Mouse (Mus musculus) hindbrain, embryonic 11.5 days (tissue): Measurements from ENCODE around the gene Nme4. TPM values are rescaled to one million over a fixed set of nuclear protein-coding genes. Genes with fewer than 3 reads are reported as not detected.
"Not testable (repeated sequence)": the region's sequence is repeated elsewhere in the genome, so short reads cannot be mapped to it uniquely, and the experiment has no call there.

ENCODE experiments used
- ATAC-seq: fragments of 200-750 bp; cut with Nextera tagmentation; 2 replicates; pipeline ENCODE4 v1.8.0; 2017; ENCODE audit warnings: mild to moderate bottlenecking, moderate TSS enrichment, moderate library complexity; ENCODE audit not compliant: low FRiP score
- DNase-seq: peaks from one replicate; pipeline ENCODE4 v3.0.0-alpha.2; 2015; ENCODE audit warnings: low spot score
- H3K27ac ChIP-seq: fragments of 300-500 bp; sonication (generic); 2 replicates; pipeline ENCODE4 v1.5.1; 2014; ENCODE audit warnings: mild to moderate bottlenecking, low read depth, low read length
- H3K27me3 ChIP-seq: fragments of 300-500 bp; sonication (generic); 2 replicates; pipeline ENCODE4 v1.6.1; 2014; ENCODE audit warnings: mild to moderate bottlenecking, low read length, moderate library complexity, mixed read lengths; ENCODE audit not compliant: control insufficient read depth, insufficient read depth
- H3K36me3 ChIP-seq: fragments of 300-500 bp; sonication (generic); 2 replicates; pipeline ENCODE4 v1.6.1; 2014; ENCODE audit warnings: mild to moderate bottlenecking, low read length, moderate library complexity, mixed read lengths; ENCODE audit not compliant: control insufficient read depth, insufficient read depth
- H3K4me1 ChIP-seq: fragments of 300-500 bp; sonication (generic); replicated peaks from 2 replicates; pipeline ENCODE4 v1.6.1; 2014; ENCODE audit warnings: low read length, mixed read lengths; ENCODE audit not compliant: control insufficient read depth, insufficient read depth
- H3K4me2 ChIP-seq: fragments of 300-500 bp; sonication (generic); replicated peaks from 2 replicates; pipeline ENCODE4 v1.6.1; 2014; ENCODE audit warnings: mild to moderate bottlenecking, low read depth, low read length
- H3K4me3 ChIP-seq: fragments of 300-500 bp; sonication (generic); 2 replicates; pipeline ENCODE4 v1.5.1; 2014; ENCODE audit warnings: low read depth, low read length
- H3K9ac ChIP-seq: fragments of 300-500 bp; sonication (generic); 2 replicates; pipeline ENCODE4 v1.6.1; 2014; ENCODE audit warnings: low read depth, low read length
- H3K9me3 ChIP-seq: fragments of 300-500 bp; sonication (generic); 2 replicates; pipeline ENCODE4 v1.6.1; 2016; ENCODE audit warnings: low read length; ENCODE audit not compliant: control insufficient read depth
- WGBS: fragments of 180-500 bp; shearing (Covaris S2); extraction: QIAGEN DNeasy Blood & Tissue Kit; methylation state at CpG from one replicate; pipeline ENCODE4 v1.1.7; 2014; 5-methylcytosine and 5-hydroxymethylcytosine counted together
- polyA plus RNA-seq: library from polyadenylated mRNA; unstranded; fragments of >200 nt; fragmentation: Nextera tagmentation; extraction: Ambion mirVana; gene quantifications from 2 replicates; pipeline ENCODE4 v1.2.1, GENCODE M21; 2014

Gene Nme4
- polyA plus RNA-seq, 1 experiment from 2014 or later, result 60.3 TPM

GRCm38 (mm10) chr17:26116503-26117258 lies 21.3 kb upstream of the Nme4 start:
- H3K27me3 ChIP-seq, result peaks cover 31% of the 10 kb centered on the region

GRCm38 (mm10) chr17:26115956-26116487 lies 20.6 kb upstream of the Nme4 start:
- H3K4me2 ChIP-seq, result no peak overlapping the region
- H3K27ac ChIP-seq, result no peak overlapping the region
- peaks cover 37% of the 10 kb centered on the region for H3K27me3 ChIP-seq
- H3K4me1 ChIP-seq, result peaks cover 5% of the 10 kb centered on the region
- no peak for ATAC-seq
- no peak for DNase-seq
- H3K4me3 ChIP-seq, result no peak overlapping the region
- no peaks in the 10 kb centered on the region for H3K9me3 ChIP-seq
- H3K9ac ChIP-seq, result no peak overlapping the region
- WGBS, result no CpG with 5 or more reads among the region's 3 CpGs
- no peaks in the 10 kb centered on the region for H3K36me3 ChIP-seq

More at GRCm38 (mm10) chr17:26116503-26117258, 21.3 kb upstream of the Nme4 start:
- no peak for DNase-seq
- Histone ChIP-seq H3K4me2 (no peak overlapping the region), H3K9ac (no peak overlapping the region), H3K36me3 (no peaks in the 10 kb centered on the region), H3K4me3 (no peak overlapping the region), H3K9me3 (no peaks in the 10 kb centered on the region), H3K27ac (no peak overlapping the region), H3K4me1 (peaks cover 5% of the 10 kb centered on the region)
- ATAC-seq, result no peak
- whole genome bisulfite sequencing, result 88% methylated on average over 17 of the region's 17 CpGs

GRCm38 (mm10) chr17:26115205-26115898 lies 19.9 kb upstream of the Nme4 start:
- WGBS, result 81% methylated on average over 7 of the region's 7 CpGs
- DNase-seq, result no peak
- Histone ChIP-seq H3K4me2 (no peak overlapping the region), H3K4me1 (peaks cover 5% of the 10 kb centered on the region), H3K27me3 (peaks cover 42% of the 10 kb centered on the region), H3K9me3 (no peaks in the 10 kb centered on the region), H3K9ac (no peak overlapping the region), H3K4me3 (no peak overlapping the region), H3K27ac (no peak overlapping the region), H3K36me3 (no peaks in the 10 kb centered on the region)
- ATAC-seq, result no peak

- not testable (repeated sequence) for H3K4me1 ChIP-seq, H3K9me3 ChIP-seq, H3K9ac ChIP-seq, DNase-seq, ATAC-seq, H3K27ac ChIP-seq, H3K36me3 ChIP-seq, H3K4me2 ChIP-seq, H3K4me3 ChIP-seq
- 62% methylated on average over 7 of the region's 7 CpGs for WGBS
- peaks cover 42% of the 10 kb centered on the region for H3K27me3 ChIP-seq
Observed at GRCm38 (mm10) chr17:26114461-26114860, 19.1 kb upstream of the Nme4 start.

GRCm38 (mm10) chr17:26114061-26114460 lies 18.7 kb upstream of the Nme4 start:
- H3K9ac ChIP-seq, result no peak overlapping the region

GRCm38 (mm10) chr17:26113181-26113948 lies 18.0 kb upstream of the Nme4 start, which contains the start of gene Tmem8:
TSS of gene Tmem8 (plus strand) at chr17:26113299.
- H3K4me1 ChIP-seq, result peaks cover 5% of the 10 kb centered on the region
- ATAC-seq (peak; percentile 75), DNase-seq (peak; percentile 77)
- no peaks in the 10 kb centered on the region for H3K9me3 ChIP-seq
- no peak within 1 kb of the TSS for H3K27ac ChIP-seq
- H3K9ac ChIP-seq, result peak within 1 kb of the TSS; percentile 75
- H3K4me3 ChIP-seq, result peak within 1 kb of the TSS; percentile 79
- no peaks in the 10 kb centered on the region for H3K36me3 ChIP-seq
- H3K4me2 ChIP-seq, result peak within 1 kb of the TSS; percentile 98
- peaks cover 42% of the 10 kb centered on the region for H3K27me3 ChIP-seq
- 1% methylated on average over 56 of the region's 75 CpGs for WGBS

More at GRCm38 (mm10) chr17:26114061-26114460, 18.7 kb upstream of the Nme4 start:
- Histone ChIP-seq H3K4me2 (peak overlapping the region; percentile 98), H3K27me3 (peaks cover 42% of the 10 kb centered on the region), H3K9me3 (no peaks in the 10 kb centered on the region), H3K4me1 (peaks cover 5% of the 10 kb centered on the region), H3K36me3 (no peaks in the 10 kb centered on the region), H3K4me3 (peak overlapping the region; percentile 79), H3K27ac (no peak overlapping the region)
- DNase-seq (no peak), ATAC-seq (no peak)
- WGBS, result 11% methylated on average over 8 of the region's 8 CpGs

- DNase-seq (no peak), ATAC-seq (no peak)
- peak overlapping the region; percentile 75 for H3K9ac ChIP-seq
- H3K9me3 ChIP-seq, result no peaks in the 10 kb centered on the region
- H3K27ac ChIP-seq, result no peak overlapping the region
- peaks cover 42% of the 10 kb centered on the region for H3K27me3 ChIP-seq
- WGBS, result 15% methylated on average over 14 of the region's 14 CpGs
- H3K36me3 ChIP-seq, result no peaks in the 10 kb centered on the region
- peaks cover 5% of the 10 kb centered on the region for H3K4me1 ChIP-seq
- peak overlapping the region; percentile 79 for H3K4me3 ChIP-seq
- H3K4me2 ChIP-seq, result peak overlapping the region; percentile 98
Observed at GRCm38 (mm10) chr17:26112751-26113150, 17.3 kb upstream of the Nme4 start.

GRCm38 (mm10) chr17:26111722-26112121 lies 16.3 kb upstream of the Nme4 start:
- DNase-seq (no peak), ATAC-seq (no peak)
- Histone ChIP-seq H3K4me1 (peaks cover 5% of the 10 kb centered on the region), H3K27me3 (peaks cover 40% of the 10 kb centered on the region), H3K9me3 (no peaks in the 10 kb centered on the region), H3K36me3 (no peaks in the 10 kb centered on the region), H3K4me2 (no peak overlapping the region), H3K27ac (no peak overlapping the region), H3K4me3 (no peak overlapping the region), H3K9ac (no peak overlapping the region)
- WGBS, result 22% methylated on average over 4 of the region's 4 CpGs
